Mouse (Mus musculus) forebrain, embryonic 15.5 days (tissue): ENCODE measurements around the gene Tsc22d2. TPM values are rescaled to one million over a fixed set of nuclear protein-coding genes. Genes with fewer than 3 reads are reported as not detected.

ENCODE experiments used
- ATAC-seq: fragments of 200-750 bp; cut with Nextera tagmentation; replicated peaks from 2 replicates; pipeline ENCODE4 v1.8.0; 2017; ENCODE audit warnings: mild to moderate bottlenecking, moderate TSS enrichment, moderate library complexity
- H3K27ac ChIP-seq: fragments of 300-500 bp; sonication (generic); replicated peaks from 2 replicates; pipeline ENCODE4 v1.5.1; 2015; ENCODE audit warnings: mild to moderate bottlenecking, inconsistent platforms
- H3K27me3 ChIP-seq: fragments of 300-500 bp; sonication (generic); 2 replicates; pipeline ENCODE4 v1.6.1; 2015; ENCODE audit warnings: inconsistent platforms
- H3K36me3 ChIP-seq: fragments of 300-500 bp; sonication (generic); 2 replicates; pipeline ENCODE4 v1.6.1; 2015; ENCODE audit warnings: mild to moderate bottlenecking, inconsistent platforms
- H3K4me1 ChIP-seq: fragments of 300-500 bp; sonication (generic); 2 replicates; pipeline ENCODE4 v1.6.1; 2015; ENCODE audit warnings: inconsistent platforms
- H3K4me2 ChIP-seq: fragments of 300-500 bp; sonication (generic); replicated peaks from 2 replicates; pipeline ENCODE4 v1.6.1; 2015; ENCODE audit warnings: mild to moderate bottlenecking, inconsistent platforms
- H3K4me3 ChIP-seq: fragments of 300-500 bp; sonication (generic); 2 replicates; pipeline ENCODE4 v1.5.1; 2015; ENCODE audit warnings: mild to moderate bottlenecking, inconsistent platforms
- H3K9ac ChIP-seq: fragments of 300-500 bp; sonication (generic); replicated peaks from 2 replicates; pipeline ENCODE4 v1.6.1; 2015; ENCODE audit warnings: mild to moderate bottlenecking, inconsistent platforms
- H3K9me3 ChIP-seq: fragments of 300-500 bp; sonication (generic); 2 replicates; pipeline ENCODE4 v1.6.1; 2016; ENCODE audit warnings: inconsistent platforms
- WGBS: fragments of 180-500 bp; shearing (Covaris S2); methylation state at CpG from one replicate; pipeline ENCODE4 v1.1.7; 2015; ENCODE audit warnings: mixed read lengths; 5-methylcytosine and 5-hydroxymethylcytosine counted together
- polyA plus RNA-seq: library from polyadenylated mRNA; unstranded; fragments of >200 nt; fragmentation: Nextera tagmentation; extraction: Ambion mirVana; gene quantifications from 2 replicates; pipeline ENCODE4 v1.2.1, GENCODE M21; 2015

Gene Tsc22d2
- polyA plus RNA-seq, 1 experiment from 2014 or later: 8.9 TPM

GRCm38 (mm10) chr3:58503720-58504333 lies 89.3 kb downstream of the Tsc22d2 start:
- H3K36me3 ChIP-seq: no peaks in the 10 kb centered on the region
- no peak for ATAC-seq
- no peak overlapping the region for H3K9ac ChIP-seq
- H3K27ac ChIP-seq: no peak overlapping the region
- H3K4me1 ChIP-seq: no peaks in the 10 kb centered on the region
- H3K4me3 ChIP-seq: no peak overlapping the region
- 44% methylated on average over 3 of the region's 3 CpGs for WGBS
- H3K4me2 ChIP-seq: no peak overlapping the region
- no peaks in the 10 kb centered on the region for H3K27me3 ChIP-seq
- no peaks in the 10 kb centered on the region for H3K9me3 ChIP-seq

- no peaks in the 10 kb centered on the region for H3K4me1 ChIP-seq
- H3K36me3 ChIP-seq: no peaks in the 10 kb centered on the region
- no peak overlapping the region for H3K27ac ChIP-seq
- ATAC-seq: no peak
- no peaks in the 10 kb centered on the region for H3K9me3 ChIP-seq
- no peak overlapping the region for H3K9ac ChIP-seq
- H3K27me3 ChIP-seq: no peaks in the 10 kb centered on the region
- H3K4me2 ChIP-seq: no peak overlapping the region
- no peak overlapping the region for H3K4me3 ChIP-seq
Observed at GRCm38 (mm10) chr3:58504676-58505075, 90.2 kb downstream of the Tsc22d2 start.

DNA sequence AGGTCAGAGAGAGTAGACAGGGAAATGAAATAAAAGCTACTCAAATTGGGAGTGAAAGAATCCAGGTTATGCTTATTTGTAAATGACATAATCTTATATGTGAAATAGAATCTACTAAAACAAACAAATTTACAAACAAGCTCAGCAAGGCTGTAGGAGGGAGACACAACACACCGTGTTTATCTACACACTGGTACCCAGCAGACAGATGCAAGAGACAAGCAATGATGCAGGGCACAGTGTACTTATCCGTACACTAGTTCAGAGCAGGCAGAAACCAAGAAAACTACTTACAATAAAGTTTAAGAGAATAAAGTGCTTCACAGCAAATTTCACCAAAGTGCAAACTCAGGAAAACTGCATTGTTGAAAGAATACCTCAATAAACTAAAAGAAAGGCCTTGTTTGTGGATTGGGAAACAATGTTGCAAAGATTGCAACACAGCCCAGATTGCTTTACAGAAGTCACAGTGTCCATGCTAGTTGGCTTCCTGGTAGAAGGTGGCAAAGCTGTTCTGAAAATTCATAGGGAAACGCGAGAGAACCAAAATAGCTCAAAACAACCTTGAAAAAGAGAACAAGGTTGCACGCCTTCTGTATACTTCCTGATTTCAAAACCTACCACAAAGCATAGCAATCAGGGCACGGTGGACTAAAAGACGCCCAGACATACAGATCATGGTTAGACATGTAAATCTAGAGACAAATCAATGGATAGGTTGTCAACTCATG lies 93.7 kb downstream of the Tsc22d2 start:
- no peaks in the 10 kb centered on the region for H3K27me3 ChIP-seq
- H3K36me3 ChIP-seq: no peaks in the 10 kb centered on the region
- WGBS: 91% methylated on average over 7 of the region's 7 CpGs
- no peak for ATAC-seq
- H3K4me1 ChIP-seq: no peaks in the 10 kb centered on the region
- H3K27ac ChIP-seq: no peak overlapping the region
- H3K4me3 ChIP-seq: no peak overlapping the region
- no peak overlapping the region for H3K4me2 ChIP-seq
- no peaks in the 10 kb centered on the region for H3K9me3 ChIP-seq
- no peak overlapping the region for H3K9ac ChIP-seq

DNA sequence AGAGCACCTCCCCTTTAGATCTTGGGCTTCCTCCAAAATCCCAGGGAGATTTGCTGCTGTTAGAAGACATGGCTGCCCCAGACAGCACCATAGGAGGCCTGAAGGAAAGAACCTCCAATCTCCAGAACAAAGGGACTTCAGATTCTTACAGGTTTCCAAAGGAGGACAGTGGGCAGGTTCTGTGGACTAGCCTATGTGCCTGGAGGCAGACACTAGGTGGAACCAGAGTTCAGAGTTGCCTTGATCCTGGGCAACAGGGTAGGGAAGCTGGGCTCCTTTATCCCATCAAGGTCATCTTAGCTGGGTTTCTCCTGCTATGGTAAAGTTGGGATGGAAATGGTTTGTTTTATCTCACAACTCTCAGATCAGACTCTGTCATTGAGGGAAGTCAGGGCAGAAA lies 97.1 kb downstream of the Tsc22d2 start:
- Histone ChIP-seq H3K9me3 (no peaks in the 10 kb centered on the region), H3K36me3 (no peaks in the 10 kb centered on the region), H3K9ac (no peak overlapping the region), H3K27me3 (no peaks in the 10 kb centered on the region), H3K27ac (no peak overlapping the region), H3K4me1 (no peaks in the 10 kb centered on the region), H3K4me2 (no peak overlapping the region), H3K4me3 (no peak overlapping the region)
- ATAC-seq: no peak

DNA sequence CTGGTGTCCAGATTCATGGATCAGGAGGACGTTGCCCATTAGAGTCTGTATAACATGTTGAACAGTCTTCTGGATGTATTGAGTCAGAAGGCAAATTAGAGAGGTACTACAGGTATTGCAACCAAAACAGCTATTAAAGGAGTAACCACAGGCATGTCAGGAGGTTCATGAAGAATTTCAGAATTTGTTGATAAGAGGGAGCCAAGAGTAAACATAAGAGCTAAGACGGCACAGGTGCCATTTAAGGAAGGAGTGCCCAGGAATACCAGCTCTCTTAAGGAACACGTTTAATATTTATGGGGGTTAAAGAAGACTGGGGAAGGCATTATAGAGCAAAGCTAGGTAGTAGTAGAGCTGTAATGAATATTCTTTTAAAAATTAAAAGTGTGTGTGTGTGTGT lies 98.2 kb downstream of the Tsc22d2 start:
- H3K9ac ChIP-seq: no peak overlapping the region
- no peaks in the 10 kb centered on the region for H3K36me3 ChIP-seq
- no peak overlapping the region for H3K4me2 ChIP-seq
- no peaks in the 10 kb centered on the region for H3K9me3 ChIP-seq
- H3K27me3 ChIP-seq: no peaks in the 10 kb centered on the region
- H3K4me3 ChIP-seq: no peak overlapping the region
- H3K27ac ChIP-seq: no peak overlapping the region
- no peaks in the 10 kb centered on the region for H3K4me1 ChIP-seq
- no peak for ATAC-seq
- WGBS: 87% methylated on average over 3 of the region's 3 CpGs

GRCm38 (mm10) chr3:58513483-58513882 lies 99.0 kb downstream of the Tsc22d2 start:
- H3K9ac ChIP-seq: no peak overlapping the region
- H3K27me3 ChIP-seq: no peaks in the 10 kb centered on the region
- H3K9me3 ChIP-seq: no peaks in the 10 kb centered on the region
- H3K4me3 ChIP-seq: no peak overlapping the region
- no peaks in the 10 kb centered on the region for H3K36me3 ChIP-seq
- H3K4me2 ChIP-seq: no peak overlapping the region
- H3K27ac ChIP-seq: no peak overlapping the region
- no peaks in the 10 kb centered on the region for H3K4me1 ChIP-seq
- no peak for ATAC-seq
- WGBS: 88% methylated on average over 4 of the region's 4 CpGs

DNA sequence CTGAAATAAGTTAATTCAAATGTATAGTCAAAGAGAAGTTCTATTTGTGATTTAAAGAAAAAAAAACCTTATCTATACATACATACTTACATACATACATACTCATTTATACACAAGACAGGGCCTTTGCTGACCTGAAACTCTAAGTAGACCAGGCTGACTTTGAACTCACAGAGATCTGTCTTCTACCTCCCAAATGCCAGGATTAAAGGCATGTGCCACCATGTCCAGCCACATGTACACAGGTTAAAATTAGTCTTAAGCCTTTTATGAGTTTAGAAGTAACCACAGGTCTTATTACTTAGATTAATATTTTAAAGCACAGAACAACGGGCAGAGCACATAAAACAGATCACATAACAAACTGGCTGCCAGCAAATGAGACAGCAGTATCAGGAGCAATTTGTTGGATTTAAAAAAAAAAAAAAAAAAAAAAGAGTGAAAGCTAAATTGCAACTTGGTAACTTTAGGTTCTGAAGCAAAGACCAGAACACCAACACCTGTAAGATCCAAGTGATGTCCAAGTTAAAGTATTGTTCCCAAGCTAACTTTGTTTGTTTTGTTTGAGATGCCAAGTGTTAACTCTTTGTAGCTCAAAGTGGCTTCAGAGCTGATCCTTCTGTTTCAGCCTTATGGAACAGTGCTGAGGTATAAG lies 101.6 kb downstream of the Tsc22d2 start:
- WGBS: 83% methylated on average over 1 of the region's 1 CpGs
- Histone ChIP-seq H3K4me1 (no peaks in the 10 kb centered on the region), H3K9me3 (no peaks in the 10 kb centered on the region), H3K4me3 (no peak overlapping the region), H3K27ac (no peak overlapping the region), H3K27me3 (no peaks in the 10 kb centered on the region), H3K9ac (no peak overlapping the region), H3K4me2 (no peak overlapping the region), H3K36me3 (peaks cover 6% of the 10 kb centered on the region; the same call in 1 of the 2 replicates)
- no peak for ATAC-seq

Other genes with a start within 250 kb of the Tsc22d2 start
- gene Eif2a, start 111.1 kb downstream of the Tsc22d2 start, polyA plus RNA-seq: 47.1 and 49.5 TPM in 2 replicates
- gene Serp1, start 111.2 kb downstream of the Tsc22d2 start, polyA plus RNA-seq: 87.1 and 87.6 TPM in 2 replicates
- gene Selenot, start 161.9 kb downstream of the Tsc22d2 start, polyA plus RNA-seq: 19.4 and 21.4 TPM in 2 replicates
- 0.08 and 0.10 TPM in 2 replicates for gene Erich6, start 222.5 kb downstream of the Tsc22d2 start, polyA plus RNA-seq